Mouse (Mus musculus) testis, adult 2 months (tissue): ENCODE data around the gene Cd5.

Experiments
- CTCF ChIP-seq: fragments of 200-500 bp; IDR thresholded peaks from 2 replicates; pipeline ENCODE4 v1.5.1; 2012; ENCODE audit warnings: low read depth, mild to moderate bottlenecking, inconsistent platforms, low read length, moderate library complexity; ENCODE audit not compliant: control insufficient read depth, insufficient read depth, insufficient replicate concordance
- POLR2A ChIP-seq: fragments of 200-500 bp; IDR thresholded peaks from 2 replicates; pipeline ENCODE4 v1.6.1; 2012; ENCODE audit warnings: low read depth, mild to moderate bottlenecking, inconsistent platforms, low read length, moderate library complexity; ENCODE audit not compliant: control insufficient read depth

DNA sequence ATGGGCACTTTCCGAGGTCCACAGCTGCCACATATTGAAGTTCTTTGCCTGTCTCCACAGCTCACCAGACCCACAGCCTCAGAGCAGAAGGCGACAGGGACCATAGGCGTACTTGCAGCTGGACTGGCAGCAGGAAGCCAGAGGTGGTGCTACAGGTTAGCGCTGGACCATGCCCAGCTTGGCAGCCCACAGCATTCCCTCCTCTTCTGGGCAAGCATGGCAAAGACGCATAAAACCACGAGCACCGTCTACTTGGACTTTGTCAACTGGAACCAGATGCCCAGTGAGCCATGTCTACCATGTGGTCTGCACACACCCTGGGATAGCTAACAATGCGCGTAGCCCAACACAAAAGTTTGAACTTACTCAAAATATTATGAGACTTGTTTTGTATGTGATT is 53.7 kb downstream of the Cd5 start:
- TF ChIP-seq POLR2A (no peak), CTCF (no peak)
